In the genomic region with DNA sequence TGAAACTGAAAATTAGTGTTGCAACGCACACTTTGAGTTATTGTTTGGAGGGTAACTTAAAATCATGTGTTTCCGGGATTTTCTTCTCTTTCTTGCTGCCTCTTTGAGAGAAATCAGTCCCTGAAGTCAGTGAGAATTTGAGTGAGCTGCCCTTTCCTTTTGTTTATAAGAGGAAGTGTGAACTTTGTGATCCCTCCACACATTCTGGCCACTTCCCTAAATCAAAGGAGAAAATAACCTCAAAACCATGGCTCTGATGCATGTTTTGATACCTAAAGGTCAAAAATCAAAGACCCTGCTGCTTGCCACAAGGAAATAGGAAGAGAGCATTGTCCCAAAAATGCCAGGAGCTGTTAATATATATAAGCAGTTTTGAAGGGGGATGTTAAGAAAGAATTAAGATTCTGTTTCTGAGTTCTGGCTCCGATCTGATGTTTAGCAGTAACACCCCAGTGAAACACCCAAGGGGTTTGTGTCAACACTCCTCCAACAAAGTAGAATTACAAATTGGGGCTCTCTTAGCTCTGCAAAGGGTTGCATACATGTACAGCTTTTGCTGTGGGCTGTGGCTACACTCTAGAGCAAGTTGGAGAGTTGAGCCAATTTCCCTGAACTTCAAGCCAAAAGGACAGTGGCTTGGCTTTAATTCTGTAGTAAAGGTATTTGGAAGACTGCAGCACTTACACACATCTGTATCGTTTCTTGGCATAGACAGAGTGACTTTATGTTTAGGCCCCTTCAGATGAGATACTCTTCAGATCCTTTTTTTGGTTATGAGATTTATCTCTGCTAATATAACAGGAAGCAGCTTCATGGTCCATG, we compare ENCODE assay signal across 9 mouse cellular contexts.
DNase-seq lines count a peak whose midpoint lies in the region; ATAC-seq lines count a peak whose summit lies in the region.
"Had no signal": no experiment of that assay in that cellular context is flagged by ENCODE, and none has a peak within 500 bp of the region (broad histone marks: within the 10 kb centered on the region; RNA-seq: fewer than 3 reads in every experiment).

No protein-coding gene starts in this region.

- H3K4me2 ChIP-seq in liver, embryonic 12.5 days, result no peak overlapping the region
- no peak overlapping the region for H3K4me2 ChIP-seq in liver, embryonic 11.5 days
- H3K4me2 ChIP-seq in heart, embryonic 15.5 days, result no peak overlapping the region
- H3K4me2 ChIP-seq: midbrain, embryonic 13.5 days had no signal

- 46% methylated on average over 4 of the region's 4 CpGs for WGBS in liver, embryonic 12.5 days (ENCODE audit: insufficient replicate concordance)
- WGBS in liver, embryonic 11.5 days, result 63% methylated on average over 4 of the region's 4 CpGs
- 54% methylated on average over 4 of the region's 4 CpGs for WGBS in heart, embryonic 15.5 days

- H3K27me3 ChIP-seq in liver, embryonic 12.5 days (replicated peaks), result no peaks in the 10 kb centered on the region
- H3K27me3 ChIP-seq in liver, embryonic 11.5 days (replicated peaks; ENCODE audit: control insufficient read depth, insufficient read depth, low read length), result no peaks in the 10 kb centered on the region
- H3K27me3 ChIP-seq in heart, embryonic 15.5 days, result no peaks in the 10 kb centered on the region
- H3K27me3 ChIP-seq: midbrain, embryonic 13.5 days had no signal

- no peak overlapping the region for H3K4me3 ChIP-seq in liver, embryonic 12.5 days
- no peak overlapping the region for H3K4me3 ChIP-seq in liver, embryonic 11.5 days (ENCODE audit: low read depth, low read length)
- H3K4me3 ChIP-seq in brown adipose tissue, adult 24 weeks (ENCODE audit: insufficient read depth, low read depth, low read length), result no peak overlapping the region
- no peak overlapping the region for H3K4me3 ChIP-seq in heart, embryonic 15.5 days
- H3K4me3 ChIP-seq: midbrain, embryonic 13.5 days had no signal

- H3K36me3 ChIP-seq in liver, embryonic 12.5 days, result no peaks in the 10 kb centered on the region
- no peaks in the 10 kb centered on the region for H3K36me3 ChIP-seq in liver, embryonic 11.5 days (ENCODE audit: control insufficient read depth, insufficient read depth, low read length)
- no peaks in the 10 kb centered on the region for H3K36me3 ChIP-seq in heart, embryonic 15.5 days
- H3K36me3 ChIP-seq: midbrain, embryonic 13.5 days had no signal

- no peaks in the 10 kb centered on the region for H3K9me3 ChIP-seq in liver, embryonic 12.5 days (replicated peaks)
- H3K9me3 ChIP-seq in liver, embryonic 11.5 days (ENCODE audit: control insufficient read depth, low read length), result no peaks in the 10 kb centered on the region
- no peaks in the 10 kb centered on the region for H3K9me3 ChIP-seq in heart, embryonic 15.5 days (replicated peaks)
- H3K9me3 ChIP-seq: midbrain, embryonic 13.5 days had no signal

- no peak overlapping the region for H3K9ac ChIP-seq in liver, embryonic 12.5 days
- H3K9ac ChIP-seq in liver, embryonic 11.5 days (ENCODE audit: low read depth, low read length), result no peak overlapping the region
- H3K9ac ChIP-seq in heart, embryonic 15.5 days, result no peak overlapping the region
- H3K9ac ChIP-seq: midbrain, embryonic 13.5 days had no signal

- H3K4me1 ChIP-seq in liver, embryonic 12.5 days, result peaks cover 51% of the 10 kb centered on the region
- peaks cover 22% of the 10 kb centered on the region for H3K4me1 ChIP-seq in liver, embryonic 11.5 days (replicated peaks; ENCODE audit: control insufficient read depth, insufficient read depth, low read length)
- peaks cover 27% of the 10 kb centered on the region for H3K4me1 ChIP-seq in brown adipose tissue, adult 24 weeks (ENCODE audit: control insufficient read depth, insufficient read depth, insufficient read length, low read length)
- peaks cover 28% of the 10 kb centered on the region for H3K4me1 ChIP-seq in heart, embryonic 15.5 days (replicated peaks)

- no peak for ATAC-seq in liver, embryonic 12.5 days
- no peak for ATAC-seq in liver, embryonic 11.5 days (replicated peaks; ENCODE audit: low FRiP score)
- ATAC-seq in heart, embryonic 15.5 days (replicated peaks; ENCODE audit: insufficient number of reproducible peaks, insufficient read depth, low FRiP score, low read depth), result no peak
- ATAC-seq: midbrain, embryonic 13.5 days had no signal

- no peak for DNase-seq in liver, embryonic 11.5 days (ENCODE audit: low spot score)
- DNase-seq in skeletal muscle tissue, adult 2 months (ENCODE audit: low read depth, low spot score), result peak; percentile 38
- DNase-seq in layer of hippocampus, adult 9-10 months (ENCODE audit: low spot score), result no peak
- no peak for DNase-seq in testis, postnatal 10 days (ENCODE audit: low spot score)
- DNase-seq: cerebellum, adult 18-20 months had no signal

- peak overlapping the region; percentile 56; the same call in 1 of the 2 replicates for H3K27ac ChIP-seq in liver, embryonic 12.5 days
- H3K27ac ChIP-seq in liver, embryonic 11.5 days (ENCODE audit: low read depth, low read length), result no peak overlapping the region
- peak overlapping the region; percentile 75 for H3K27ac ChIP-seq in brown adipose tissue, adult 24 weeks (replicated peaks; ENCODE audit: low read depth, low read length)
- H3K27ac ChIP-seq in heart, embryonic 15.5 days, result peak overlapping the region; percentile 55
- H3K27ac ChIP-seq: midbrain, embryonic 13.5 days had no signal
